Mouse (Mus musculus) T-helper 17 cell (primary cell): ENCODE data around the gene Usp21.

Source experiments
- in situ Hi-C, 2 experiments: fragments of 300-600 bp; cut with MboI, MseI; formaldehyde crosslinking; loops; 1 replicate in 1 of 2; 2 replicates in 1 of 2; pipeline ENCODE4 v1.15.1; 2025; ENCODE audit warnings: high pct_unique_total_duplicates in 2 of 2

Usp21 gene

DNA sequence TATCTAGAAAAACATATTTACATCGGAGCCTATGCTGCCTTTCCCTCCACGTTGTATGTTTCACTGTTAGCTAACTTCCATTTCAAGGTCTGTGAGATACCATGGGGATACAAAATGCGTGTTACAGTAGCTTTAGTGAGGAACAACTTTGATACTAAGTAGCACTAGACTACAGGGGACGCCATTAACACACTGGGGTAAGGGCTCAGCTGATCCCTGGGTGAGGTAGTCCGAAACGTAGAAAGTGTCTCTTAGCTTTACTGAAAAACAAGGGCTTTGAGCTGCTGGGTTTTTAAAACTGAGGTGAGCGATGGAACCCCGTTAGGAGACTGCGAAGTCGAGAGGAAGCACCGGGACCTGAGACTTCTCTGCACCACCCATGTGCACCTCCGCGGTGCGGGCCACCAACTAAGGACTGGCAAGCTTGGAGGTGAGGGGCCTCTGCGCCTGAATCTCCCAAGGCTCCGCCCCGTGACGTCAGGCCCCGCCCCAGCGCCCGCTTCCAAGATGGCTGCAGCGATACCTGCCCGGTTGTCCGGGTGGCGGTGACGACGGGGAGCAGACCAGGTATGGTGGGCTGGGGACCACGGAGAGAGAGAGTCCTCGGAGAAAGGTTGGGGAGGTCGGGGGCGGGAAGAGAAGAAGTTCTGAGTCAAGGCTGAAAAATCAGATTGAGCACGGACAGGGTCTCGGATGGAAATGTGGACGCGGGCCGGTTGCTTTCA is 17.8 kb downstream of the Usp21 start, which contains the start of gene B4galt3:
Gene B4galt3, plus strand, starts transcription at position 481 of the 725 bp plus-strand sequence.
- in situ Hi-C loops: loop anchor here in 1 of 2 experiments (25.0 kb wide), 1 partner anchor 383 kb away; the partner anchor contains the start of genes Dusp12 and Gm26620

- in situ Hi-C loops: loop anchor here in 1 of 2 experiments (25.0 kb wide), 1 partner anchor 381 kb away; the partner anchor contains the start of genes Dusp12 and Gm26620
Observed at GRCm38 (mm10) chr1:171268341-171268740, 19.4 kb downstream of the Usp21 start.

DNA sequence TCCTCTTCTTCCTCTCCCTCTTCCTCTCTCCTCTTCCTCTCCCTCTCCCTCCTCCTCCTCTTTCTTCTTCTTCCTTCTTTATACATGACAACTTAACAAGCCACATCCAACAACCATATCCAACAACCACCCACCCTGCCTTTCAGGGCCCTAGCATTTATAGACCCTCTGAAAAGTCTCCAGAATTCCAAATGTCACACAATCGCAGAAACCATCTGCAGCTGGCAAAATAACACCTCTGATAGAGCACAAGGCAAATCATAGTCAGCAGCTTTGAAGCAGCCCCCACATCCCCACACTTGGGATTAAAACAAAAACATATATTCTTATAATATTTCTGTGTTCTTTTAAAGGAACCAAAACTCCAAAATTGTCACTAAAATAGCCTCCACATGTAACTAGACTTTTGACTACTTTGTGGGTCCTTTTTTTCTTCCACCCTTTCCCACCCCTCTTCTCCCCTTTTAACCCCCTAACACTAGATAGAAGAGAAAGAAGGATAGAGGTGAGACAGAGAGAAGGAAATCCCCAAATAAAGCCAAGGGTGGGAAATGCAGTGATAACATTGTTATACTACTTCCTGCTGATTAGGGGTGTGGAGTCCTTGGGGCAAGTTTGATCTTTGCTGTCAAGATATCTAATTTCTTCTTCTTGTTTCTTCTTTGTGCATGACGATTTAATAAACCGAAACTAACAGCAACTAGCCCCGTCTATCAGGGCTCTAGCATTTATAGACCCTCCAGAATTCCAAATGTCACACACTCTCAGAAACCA is 21.6 kb downstream of the Usp21 start:
- in situ Hi-C loops: loop anchor here in 1 of 2 experiments (25.0 kb wide), 1 partner anchor 379 kb away; the partner anchor contains the start of genes Dusp12 and Gm26620

GRCm38 (mm10) chr1:171263666-171264461 is 23.9 kb downstream of the Usp21 start:
- in situ Hi-C loops: loop anchor here in 1 of 2 experiments (25.0 kb wide), 1 partner anchor 377 kb away; the partner anchor contains the start of genes Dusp12 and Gm26620

DNA sequence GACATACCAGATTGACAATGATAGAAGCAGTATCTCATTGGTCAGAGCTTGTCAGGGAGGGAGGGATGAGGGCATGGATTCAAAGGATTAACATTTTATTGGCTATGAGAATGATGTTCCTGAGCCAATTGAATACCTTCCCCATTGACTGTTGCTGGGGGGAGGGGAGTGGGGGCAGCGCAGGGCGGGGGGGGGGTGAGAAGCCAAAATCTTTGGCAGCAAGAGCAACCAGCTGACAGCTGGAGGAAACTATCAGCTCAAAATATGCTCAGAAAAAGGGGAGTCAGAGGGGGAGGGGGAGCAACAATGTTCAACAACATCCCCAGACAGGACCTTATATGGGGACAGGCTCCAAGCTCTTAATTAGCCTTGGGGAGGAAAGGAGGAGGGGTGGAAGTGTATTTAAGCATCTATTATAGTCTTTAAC is 24.6 kb downstream of the Usp21 start:
- in situ Hi-C loops: loop anchor here in 1 of 2 experiments (25.0 kb wide), 1 partner anchor 376 kb away; the partner anchor contains the start of genes Dusp12 and Gm26620

GRCm38 (mm10) chr1:171262594-171263130 is 25.1 kb downstream of the Usp21 start:
- in situ Hi-C loops: loop anchor here in 1 of 2 experiments (25.0 kb wide), 1 partner anchor 375 kb away; the partner anchor contains the start of genes Dusp12 and Gm26620

- in situ Hi-C loops: loop anchor here in 1 of 2 experiments (25.0 kb wide), 1 partner anchor 373 kb away; the partner anchor contains the start of genes Dusp12 and Gm26620
Observed at GRCm38 (mm10) chr1:171260316-171260715, 27.5 kb downstream of the Usp21 start.

GRCm38 (mm10) chr1:171258921-171259320 is 28.9 kb downstream of the Usp21 start:
- in situ Hi-C loops: loop anchor here in 1 of 2 experiments (10.0 to 25.0 kb wide), 2 partner anchors 144 to 372 kb away; partner anchors contain the start of genes Cfap126, Dusp12 and Gm26620

- in situ Hi-C loops: loop anchor here in 1 of 2 experiments (10.0 to 25.0 kb wide), 2 partner anchors 143 to 370 kb away; partner anchors contain the start of genes Cfap126, Dusp12 and Gm26620
Observed at GRCm38 (mm10) chr1:171257781-171258180, 30.0 kb downstream of the Usp21 start.

DNA sequence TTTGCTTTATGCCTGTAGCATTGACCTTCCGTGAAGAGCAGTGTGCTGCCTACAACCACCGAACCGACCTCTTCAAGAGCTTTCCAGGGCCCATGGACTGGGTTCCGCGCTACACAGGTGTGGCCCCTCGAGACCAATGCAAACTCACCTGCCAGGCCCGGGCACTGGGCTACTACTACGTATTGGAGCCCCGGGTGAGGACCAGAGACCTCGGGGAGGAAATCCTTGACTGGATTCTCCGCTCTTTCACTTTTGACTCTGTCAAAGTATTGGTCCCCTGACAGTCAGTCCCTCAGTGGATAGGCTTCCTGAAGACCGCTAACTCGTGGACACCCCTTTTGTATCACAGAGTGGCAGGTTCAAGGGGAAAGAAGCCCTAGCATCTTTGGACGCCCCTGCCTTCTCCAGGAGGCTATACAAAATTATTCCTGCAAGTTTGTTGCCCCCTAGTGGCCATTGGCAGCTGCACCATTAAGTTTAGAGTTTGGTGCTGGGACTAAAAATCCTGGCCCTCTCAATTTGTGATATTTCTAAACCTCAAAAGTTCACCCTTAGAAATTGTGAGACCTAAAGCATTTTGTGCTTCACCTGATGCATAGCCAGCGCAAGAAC is 30.7 kb downstream of the Usp21 start:
- in situ Hi-C loops: loop anchor here in 1 of 2 experiments (10.0 to 25.0 kb wide), 2 partner anchors 142 to 370 kb away; partner anchors contain the start of genes Cfap126, Dusp12 and Gm26620

GRCm38 (mm10) chr1:171256095-171256818 is 31.5 kb downstream of the Usp21 start:
- in situ Hi-C loops: loop anchor here in 1 of 2 experiments (10.0 to 25.0 kb wide), 2 partner anchors 141 to 369 kb away; partner anchors contain the start of genes Cfap126, Dusp12 and Gm26620

DNA sequence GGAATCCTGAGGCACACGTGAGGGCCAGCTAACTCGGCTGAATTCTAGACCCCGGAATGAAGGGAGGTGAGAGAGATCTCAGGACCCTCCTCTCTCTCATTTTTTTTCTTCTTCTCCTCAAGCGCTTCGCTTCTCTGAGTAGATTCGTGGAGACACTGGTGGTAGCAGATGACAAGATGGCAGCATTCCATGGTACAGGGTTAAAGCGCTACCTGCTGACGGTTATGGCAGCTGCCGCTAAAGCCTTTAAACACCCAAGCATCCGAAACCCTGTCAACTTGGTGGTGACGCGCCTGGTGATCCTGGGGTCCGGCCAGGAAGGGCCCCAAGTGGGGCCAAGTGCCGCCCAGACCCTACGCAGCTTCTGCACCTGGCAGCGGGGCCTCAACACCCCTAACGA is 35.4 kb downstream of the Usp21 start:
- in situ Hi-C loops: loop anchor here in 1 of 2 experiments (10.0 to 25.0 kb wide), 2 partner anchors 138 to 365 kb away; partner anchors contain the start of genes Cfap126, Dusp12 and Gm26620

- in situ Hi-C loops: loop anchor here in 1 of 2 experiments (10.0 to 25.0 kb wide), 2 partner anchors 137 to 364 kb away; partner anchors contain the start of genes Cfap126, Dusp12 and Gm26620
Observed at GRCm38 (mm10) chr1:171251594-171252324, 36.0 kb downstream of the Usp21 start.

DNA sequence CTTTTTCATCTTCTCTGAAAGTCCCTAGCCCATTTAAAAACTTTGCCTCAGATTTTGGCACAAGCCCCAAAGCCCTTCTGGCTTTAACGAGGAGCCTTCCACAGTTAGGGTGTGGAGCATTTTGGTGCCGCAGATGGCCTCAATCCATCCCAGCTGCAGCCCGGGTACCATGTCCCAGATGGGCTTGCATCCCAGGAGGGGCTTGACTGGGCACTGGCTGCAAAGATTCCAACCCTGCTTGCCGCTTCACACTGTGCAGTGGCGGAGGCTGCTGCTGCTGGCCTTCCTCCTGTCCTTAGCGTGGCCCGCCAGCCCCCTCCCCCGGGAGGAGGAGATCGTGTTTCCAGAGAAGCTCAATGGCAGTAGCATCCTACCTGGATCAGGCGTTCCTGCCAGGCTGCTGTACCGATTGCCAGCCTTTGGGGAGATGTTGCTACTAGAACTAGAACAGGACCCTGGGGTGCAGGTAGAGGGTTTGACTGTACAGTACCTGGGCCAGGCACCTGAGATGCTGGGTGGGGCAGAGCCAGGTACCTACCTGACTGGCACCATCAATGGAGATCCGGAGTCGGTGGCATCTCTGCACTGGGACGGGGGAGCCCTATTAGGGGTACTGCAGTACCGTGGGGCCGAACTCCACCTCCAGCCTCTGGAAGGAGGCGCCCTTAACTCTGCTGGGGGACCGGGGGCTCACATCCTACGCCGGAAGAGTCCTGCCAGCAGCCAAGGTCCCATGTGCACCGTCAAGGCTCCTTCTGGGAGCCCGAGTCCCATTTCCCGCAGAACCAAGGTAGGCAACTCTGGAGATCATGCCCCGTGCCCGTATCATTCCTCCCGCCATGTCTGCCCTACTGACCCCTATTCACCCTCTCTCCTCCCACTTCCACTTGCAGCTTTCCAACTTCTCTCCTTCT is 36.9 kb downstream of the Usp21 start, which contains the start of gene Ndufs2:
Gene Ndufs2, minus strand, starts transcription at position 709 of the 914 bp plus-strand sequence.
- in situ Hi-C loops: loop anchor here in 1 of 2 experiments (10.0 to 25.0 kb wide), 2 partner anchors 136 to 364 kb away; partner anchors contain the start of genes Cfap126, Dusp12 and Gm26620

GRCm38 (mm10) chr1:171249913-171250600 is 37.7 kb downstream of the Usp21 start, which contains the start of gene Adamts4:
Adamts4 (plus strand) TSS chr1:171250421.
- in situ Hi-C loops: loop anchor here in 1 of 2 experiments (10.0 to 25.0 kb wide), 2 partner anchors 135 to 363 kb away; partner anchors contain the start of genes Cfap126, Dusp12 and Gm26620
